Mouse (Mus musculus) CH12.LX (cell line): Measurements from ENCODE around the gene Ntrk3. TPM values are rescaled to one million over a fixed set of nuclear protein-coding genes. Genes with fewer than 3 reads are reported as not detected.

ENCODE experiments used
- DNase-seq: peaks from one replicate; pipeline ENCODE4 v3.0.0-alpha.2; 2013; ENCODE audit errors: extremely low read depth
- H3K27ac ChIP-seq: 2 replicates; pipeline ENCODE4 v1.5.1; 2012; ENCODE audit warnings: low read depth, mild to moderate bottlenecking, control low read depth, moderate library complexity; ENCODE audit not compliant: insufficient read depth
- H3K27me3 ChIP-seq: replicated peaks from 2 replicates; pipeline ENCODE3; 2012; ENCODE audit warnings: inconsistent platforms
- H3K36me3 ChIP-seq, 2 experiments: replicated peaks in 1 of 2; 2 replicates each; pipeline versions ENCODE3 to v1.6.1; 2012; ENCODE audit warnings: inconsistent platforms in 1 of 2, low read length in 1 of 2, mild to moderate bottlenecking in 1 of 2, mixed read lengths in 1 of 2, moderate library complexity in 1 of 2; ENCODE audit not compliant: control insufficient read depth in 1 of 2, insufficient read depth in 1 of 2
- H3K4me1 ChIP-seq, 2 experiments: 2 replicates each; pipeline ENCODE4 v1.6.1; 2012; ENCODE audit warnings: inconsistent platforms in 1 of 2, moderate library complexity in 1 of 2; ENCODE audit not compliant: insufficient read depth in 2 of 2, control insufficient read depth in 1 of 2
- H3K4me2 ChIP-seq: 2 replicates; pipeline ENCODE4 v1.6.1; 2012; ENCODE audit warnings: low read depth, mild to moderate bottlenecking, control low read depth; ENCODE audit not compliant: poor library complexity, insufficient read depth, severe bottlenecking
- H3K4me3 ChIP-seq, 3 experiments: fragments of 150-350 bp in 1 of 3; sonication (generic) in 1 of 3; replicated peaks in 1 of 3; 2 replicates each; pipeline versions ENCODE3 to v1.5.1; 2011 to 2012; ENCODE audit warnings: low read depth in 2 of 3, low read length in 2 of 3, mild to moderate bottlenecking in 2 of 3, moderate library complexity in 2 of 3, control low read depth in 1 of 3, improper control_type of control experiment in 1 of 3, inconsistent platforms in 1 of 3, mixed read lengths in 1 of 3; ENCODE audit not compliant: poor library complexity in 1 of 3
- H3K79me2 ChIP-seq: replicated peaks from 2 replicates; pipeline ENCODE4 v1.6.1; 2012; ENCODE audit warnings: mild to moderate bottlenecking, moderate library complexity; ENCODE audit not compliant: control insufficient read depth, poor library complexity, insufficient read depth, severe bottlenecking; ENCODE audit errors: extremely low read depth
- H3K9ac ChIP-seq: 2 replicates; pipeline ENCODE4 v1.6.1; 2012; ENCODE audit warnings: low read depth, mild to moderate bottlenecking, control low read depth, moderate library complexity; ENCODE audit not compliant: insufficient read depth
- H3K9me3 ChIP-seq: replicated peaks from 2 replicates; pipeline ENCODE3; 2012; ENCODE audit warnings: low read length, inconsistent platforms, mixed read lengths
- BHLHE40 ChIP-seq: IDR thresholded peaks from 2 replicates; pipeline ENCODE4 v1.6.1; 2011; ENCODE audit warnings: mild to moderate bottlenecking, low read depth, low read length, improper control_type of control experiment
- CHD1 ChIP-seq: IDR thresholded peaks from 2 replicates; pipeline ENCODE4 v1.6.1; 2012; ENCODE audit warnings: low read depth, low read length, improper control_type of control experiment, inconsistent platforms
- CHD2 ChIP-seq: IDR thresholded peaks from 2 replicates; pipeline ENCODE4 v1.6.1; 2011; ENCODE audit warnings: low read length, improper control_type of control experiment
- CTCF ChIP-seq, 2 experiments: IDR thresholded peaks in 1 of 2; conservative IDR thresholded peaks in 1 of 2; 2 replicates each; pipeline ENCODE4 v1.5.1; 2011 to 2012; ENCODE audit warnings: low read depth in 2 of 2, low read length in 2 of 2, improper control_type of control experiment in 1 of 2, inconsistent platforms in 1 of 2, mild to moderate bottlenecking in 1 of 2, moderate library complexity in 1 of 2
- ELF1 ChIP-seq: IDR thresholded peaks from 2 replicates; pipeline ENCODE4 v1.6.1; 2014; ENCODE audit warnings: low read depth, mild to moderate bottlenecking, inconsistent platforms, low read length, improper control_type of control experiment
- KAT2A ChIP-seq: IDR thresholded peaks from 2 replicates; pipeline ENCODE4 v1.6.1; 2012; ENCODE audit warnings: low read length, improper control_type of control experiment, inconsistent platforms; ENCODE audit not compliant: insufficient replicate concordance
- MAZ ChIP-seq: IDR thresholded peaks from 2 replicates; pipeline ENCODE4 v1.6.1; 2012; ENCODE audit warnings: low read depth, mild to moderate bottlenecking, inconsistent platforms, low read length, improper control_type of control experiment, moderate library complexity
- MEF2A ChIP-seq: IDR thresholded peaks from 2 replicates; pipeline ENCODE4 v1.6.1; 2014; ENCODE audit warnings: low read depth, mild to moderate bottlenecking, inconsistent platforms, low read length, improper control_type of control experiment, borderline replicate concordance
- MXI1 ChIP-seq: IDR thresholded peaks from 2 replicates; pipeline ENCODE4 v1.6.1; 2011; ENCODE audit warnings: mild to moderate bottlenecking, low read depth, low read length, improper control_type of control experiment
- NELFE ChIP-seq: IDR thresholded peaks from 2 replicates; pipeline ENCODE4 v1.6.1; 2011; ENCODE audit warnings: low read depth, low read length, improper control_type of control experiment
- RAD21 ChIP-seq: IDR thresholded peaks from 2 replicates; pipeline ENCODE4 v1.6.1; 2011; ENCODE audit warnings: low read depth, mild to moderate bottlenecking, low read length, improper control_type of control experiment, moderate library complexity
- TCF12 ChIP-seq: IDR thresholded peaks from 2 replicates; pipeline ENCODE4 v1.6.1; 2014; ENCODE audit warnings: low read depth, mild to moderate bottlenecking, inconsistent platforms, low read length, improper control_type of control experiment
- USF1 ChIP-seq: IDR thresholded peaks from 2 replicates; pipeline ENCODE4 v1.6.1; 2014; ENCODE audit warnings: low read depth, mild to moderate bottlenecking, inconsistent platforms, low read length, improper control_type of control experiment
- ZC3H11A ChIP-seq: IDR thresholded peaks from 2 replicates; pipeline ENCODE4 v1.6.1; 2012; ENCODE audit warnings: low read depth, mild to moderate bottlenecking, inconsistent platforms, low read length, improper control_type of control experiment
- ZMIZ1 ChIP-seq: IDR thresholded peaks from 2 replicates; pipeline ENCODE4 v1.6.1; 2012; ENCODE audit warnings: low read depth, mild to moderate bottlenecking, inconsistent platforms, low read length, improper control_type of control experiment
- dilution Hi-C: fragments of 300-500 bp; cut with MboI; formaldehyde crosslinking; loops from 2 replicates; pipeline ENCODE4 v1.14.3; 2020; ENCODE audit warnings: low sequenced_read_pairs; ENCODE audit not compliant: extremely low pct_unique_long_range_greater_than_20kb, extremely low pct_ligation_motif_present
- in situ Hi-C: fragments of 300-500 bp; cut with MboI; formaldehyde crosslinking; loops from 3 replicates; pipeline ENCODE4 v1.14.3; 2019; ENCODE audit warnings: low sequenced_read_pairs, low pct_ligation_motif_present, low pct_unique_long_range_greater_than_20kb, mixed read lengths
- polyA plus RNA-seq: library from polyadenylated mRNA; unstranded; fragments of >175 nt; gene quantifications from 2 replicates; pipeline ENCODE4 v1.2.1, GENCODE M21; 2012; ENCODE audit warnings: low read depth; ENCODE audit not compliant: insufficient read length
- total RNA-seq, 2 experiments: library from RNA; depleted of rRNA; stranded (reverse); fragments of 300-350 nt in 1 of 2; fragments of >200 nt in 1 of 2; gene quantifications; 2 replicates each; pipeline ENCODE4 v1.2.3; 2012 to 2014

The Ntrk3 gene
- total and polyA plus RNA-seq, 3 experiments: 0.21 TPM; not detected in 2

DNA sequence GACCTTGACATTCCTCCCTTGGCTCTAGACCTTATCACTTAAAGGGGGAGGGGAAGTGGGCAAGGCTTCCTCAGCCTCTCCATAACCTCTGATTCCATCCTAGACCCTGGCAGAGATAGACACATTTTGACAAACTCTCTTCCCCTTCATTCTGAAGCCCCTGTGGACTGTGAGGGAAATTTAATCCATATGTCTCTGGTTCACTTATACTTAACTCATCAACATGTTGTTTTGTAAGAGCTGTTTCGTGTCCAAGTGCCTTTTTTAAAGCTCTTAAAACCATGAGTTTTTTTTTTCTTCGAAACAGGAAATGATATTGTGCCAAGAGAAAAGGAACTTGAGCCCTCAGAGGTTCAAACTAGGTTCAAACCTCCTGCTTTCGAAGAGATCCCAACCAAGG is 335.3 kb downstream of the Ntrk3 start:
- H3K9ac ChIP-seq: no peak overlapping the region
- H3K79me2 ChIP-seq: no peaks in the 10 kb centered on the region
- no peak overlapping the region for H3K4me2 ChIP-seq
- DNase-seq: no peak
- H3K27ac ChIP-seq: no peak overlapping the region
- no peaks in the 10 kb centered on the region for H3K27me3 ChIP-seq
- no peaks in the 10 kb centered on the region for H3K36me3 ChIP-seq
- no peak for TF ChIP-seq KAT2A
- no peak for TF ChIP-seq USF1
- no peak for TF ChIP-seq CTCF (conservative IDR thresholded peaks at IDR 0.05 in 1 of 2, IDR thresholded peaks at IDR 0.05 in 1 of 2; ENCODE audit: low read depth in 2 of 2, low read length in 2 of 2)
- TF ChIP-seq ZMIZ1: no peak
- TF ChIP-seq ZC3H11A: no peak
- no peak for TF ChIP-seq ELF1
- H3K4me3 ChIP-seq: no peak overlapping the region
- H3K4me1 ChIP-seq: no peaks in the 10 kb centered on the region
- peaks cover 74% of the 10 kb centered on the region for H3K9me3 ChIP-seq
- dilution Hi-C loops: no loop called here
- in situ Hi-C loops: no loop called here

DNA sequence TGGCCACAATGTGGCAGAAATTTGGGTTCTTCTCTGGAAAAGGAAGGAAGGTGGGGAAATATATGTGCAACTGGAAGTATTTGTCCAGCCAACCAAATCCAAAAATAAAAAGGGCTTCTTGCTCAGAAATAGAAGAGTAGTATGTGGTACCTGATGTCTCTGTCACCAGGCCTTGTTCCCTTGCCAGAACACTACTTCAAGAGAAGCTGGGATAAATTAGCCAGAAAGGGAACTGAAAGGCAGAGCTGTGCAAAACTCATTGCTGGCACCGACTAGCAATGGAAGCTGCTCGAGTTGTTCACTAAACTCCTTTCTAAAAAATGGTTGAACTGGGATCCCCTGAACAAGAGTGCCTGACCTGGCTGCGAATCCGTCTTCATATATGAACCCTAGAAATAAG is 337.6 kb downstream of the Ntrk3 start:
- Histone ChIP-seq H3K27ac (no peak overlapping the region), H3K4me3 (no peak overlapping the region), H3K27me3 (no peaks in the 10 kb centered on the region), H3K9ac (no peak overlapping the region), H3K79me2 (no peaks in the 10 kb centered on the region), H3K36me3 (no peaks in the 10 kb centered on the region), H3K4me2 (no peak overlapping the region), H3K9me3 (peaks cover 82% of the 10 kb centered on the region), H3K4me1 (no peaks in the 10 kb centered on the region)
- dilution Hi-C loops: no loop called here
- TF ChIP-seq CTCF (conservative IDR thresholded peaks at IDR 0.05 in 1 of 2, IDR thresholded peaks at IDR 0.05 in 1 of 2; ENCODE audit: low read depth in 2 of 2, low read length in 2 of 2) (no peak), MXI1 (no peak), CHD2 (no peak), TCF12 (no peak), ELF1 (no peak), RAD21 (no peak), USF1 (no peak), ZMIZ1 (no peak), KAT2A (no peak), BHLHE40 (no peak), CHD1 (no peak), NELFE (no peak), MEF2A (no peak), MAZ (no peak)
- DNase-seq: no peak
- in situ Hi-C loops: no loop called here
